11 mouse cellular contexts compared by ENCODE assay signal in the genomic region with DNA sequence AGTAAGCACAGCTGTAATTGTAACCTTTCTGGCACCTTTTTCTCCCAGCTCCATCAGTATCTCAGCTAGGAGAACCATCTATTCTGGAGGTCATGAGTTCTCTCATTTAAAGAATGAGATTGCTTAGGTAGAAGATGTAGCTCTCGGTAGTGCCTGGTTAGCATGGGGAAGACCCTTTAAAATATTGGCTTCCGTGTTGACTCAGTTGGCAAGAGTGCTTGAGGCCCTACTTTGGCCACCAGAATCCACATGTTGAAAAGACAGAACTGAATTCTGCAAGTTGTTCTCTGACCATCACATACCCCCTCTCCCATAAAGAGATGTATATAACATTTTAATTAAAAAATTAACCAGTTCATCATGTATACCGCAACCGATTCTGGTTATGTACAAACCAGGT.
DNase-seq lines count a peak whose midpoint lies in the region; ATAC-seq and TF ChIP-seq lines count a peak whose summit lies in the region.
"Had no signal": no experiment of that assay in that cellular context is flagged by ENCODE, and none has a peak within 500 bp of the region (broad histone marks: within the 10 kb centered on the region; RNA-seq: fewer than 3 reads in every experiment).

No protein-coding gene starts in this region.

- no peak overlapping the region for H3K9ac ChIP-seq in forebrain, embryonic 13.5 days
- H3K9ac ChIP-seq in forebrain, embryonic 16.5 days (replicated peaks; ENCODE audit: low read depth, low read length): no peak overlapping the region
- H3K9ac ChIP-seq in liver, adult 2 months (ENCODE audit: low read depth, low read length): no peak overlapping the region
- H3K9ac ChIP-seq in hindbrain, embryonic 14.5 days: no peak overlapping the region
- no peak overlapping the region for H3K9ac ChIP-seq in liver, postnatal 0 days (replicated peaks)

- no peak for ATAC-seq in forebrain, embryonic 13.5 days
- ATAC-seq in forebrain, embryonic 16.5 days: no peak
- ATAC-seq in hindbrain, embryonic 14.5 days (ENCODE audit: low FRiP score): no peak
- no peak for ATAC-seq in liver, postnatal 0 days

- H3K36me3 ChIP-seq in forebrain, embryonic 13.5 days (ENCODE audit: poor library complexity, severe bottlenecking): no peaks in the 10 kb centered on the region
- no peaks in the 10 kb centered on the region for H3K36me3 ChIP-seq in forebrain, embryonic 16.5 days (ENCODE audit: control insufficient read depth, insufficient read depth)
- H3K36me3 ChIP-seq in liver, adult 2 months (ENCODE audit: control insufficient read depth, insufficient read depth, low read length): no peaks in the 10 kb centered on the region
- no peaks in the 10 kb centered on the region for H3K36me3 ChIP-seq in hindbrain, embryonic 14.5 days (replicated peaks; ENCODE audit: control insufficient read depth, insufficient read depth)
- no peaks in the 10 kb centered on the region for H3K36me3 ChIP-seq in liver, postnatal 0 days (replicated peaks; ENCODE audit: insufficient read depth, low read length)

- H3K4me3 ChIP-seq in forebrain, embryonic 13.5 days: no peak overlapping the region
- no peak overlapping the region for H3K4me3 ChIP-seq in forebrain, embryonic 16.5 days (replicated peaks; ENCODE audit: low read length)
- peak overlapping the region; percentile 91; the same call in 1 of the 2 replicates for H3K4me3 ChIP-seq in liver, adult 2 months (ENCODE audit: insufficient read depth, low read depth, low read length)
- peak overlapping the region; percentile 86; the same call in 1 of the 2 replicates for H3K4me3 ChIP-seq in hindbrain, embryonic 14.5 days (replicated peaks; ENCODE audit: low read length)
- H3K4me3 ChIP-seq in liver, postnatal 0 days (ENCODE audit: low read depth, low read length): peak overlapping the region; percentile 79; the same call in 1 of the 2 replicates

- 0 out of 2 replicates have a peak overlapping the region, but pooled peaks have one; percentile 95 for H3K4me2 ChIP-seq in forebrain, embryonic 13.5 days
- no peak overlapping the region for H3K4me2 ChIP-seq in forebrain, embryonic 16.5 days (ENCODE audit: low read length)
- peak overlapping the region; percentile 96 for H3K4me2 ChIP-seq in hindbrain, embryonic 14.5 days (replicated peaks)
- H3K4me2 ChIP-seq in liver, postnatal 0 days (ENCODE audit: low read depth, low read length): peak overlapping the region; percentile 97

- H3K79me2 ChIP-seq in liver, adult 2 months (ENCODE audit: control insufficient read depth, insufficient read depth, low read length): no peaks in the 10 kb centered on the region; the same call in 1 of the 2 replicates

- H3K27me3 ChIP-seq in forebrain, embryonic 13.5 days: 0 out of 2 replicates have a peak, but pooled peaks cover 2% of the 10 kb centered on the region
- no peaks in the 10 kb centered on the region for H3K27me3 ChIP-seq in forebrain, embryonic 16.5 days (replicated peaks; ENCODE audit: control insufficient read depth, insufficient read depth, low read length)
- H3K27me3 ChIP-seq in liver, adult 2 months (ENCODE audit: control insufficient read depth, insufficient read depth, low read length): no peaks in the 10 kb centered on the region
- no peaks in the 10 kb centered on the region for H3K27me3 ChIP-seq in hindbrain, embryonic 14.5 days (ENCODE audit: control insufficient read depth, insufficient read depth, low read length)
- H3K27me3 ChIP-seq in liver, postnatal 0 days (ENCODE audit: insufficient read depth, low read length): no peaks in the 10 kb centered on the region

- no peak for DNase-seq in liver, adult 2 months (ENCODE audit: extremely low read depth, low read depth, low spot score)
- no peak for DNase-seq in liver
- no peak for DNase-seq in hindbrain, embryonic 14.5 days (ENCODE audit: low spot score)
- DNase-seq in liver, postnatal 0 days: no peak
- no peak for DNase-seq in ovary, postnatal 10 days (ENCODE audit: low spot score)
- DNase-seq in cerebellum, adult 9-11 months: no peak
- DNase-seq: adrenal gland, adult 8-10 months; heart, postnatal 10 days; thymus, postnatal 25 days had no signal

- TF ChIP-seq CTCF in liver, adult 2 months (IDR thresholded peaks at IDR 0.05; ENCODE audit: low read depth, low read length): no peak
- TF ChIP-seq CTCF in liver, postnatal 0 days (IDR thresholded peaks at IDR 0.05; ENCODE audit: low read depth): no peak

- no peak for TF ChIP-seq EP300 in liver, postnatal 0 days (IDR thresholded peaks at IDR 0.05; ENCODE audit: low read depth)

- WGBS in forebrain, embryonic 13.5 days: 90% methylated on average over 4 of the region's 4 CpGs
- 88% methylated on average over 4 of the region's 4 CpGs for WGBS in forebrain, embryonic 16.5 days
- 85% methylated on average over 4 of the region's 4 CpGs for WGBS in liver, adult 2 months
- WGBS in hindbrain, embryonic 14.5 days: 93% methylated on average over 4 of the region's 4 CpGs
- WGBS in liver, postnatal 0 days (ENCODE audit: insufficient replicate concordance): 86% methylated on average over 4 of the region's 4 CpGs

- peaks cover 18% of the 10 kb centered on the region for H3K4me1 ChIP-seq in forebrain, embryonic 13.5 days
- peaks cover 8% of the 10 kb centered on the region; the same call in 1 of the 2 replicates for H3K4me1 ChIP-seq in forebrain, embryonic 16.5 days (replicated peaks; ENCODE audit: control insufficient read depth, insufficient read depth, low read length)
- H3K4me1 ChIP-seq in liver, adult 2 months (ENCODE audit: control insufficient read depth, insufficient read depth, low read length): peaks cover 6% of the 10 kb centered on the region
- 0 out of 2 replicates have a peak, but pooled peaks cover 11% of the 10 kb centered on the region for H3K4me1 ChIP-seq in hindbrain, embryonic 14.5 days (replicated peaks; ENCODE audit: control insufficient read depth, insufficient read depth, low read length)
- H3K4me1 ChIP-seq in liver, postnatal 0 days (ENCODE audit: insufficient read depth): peaks cover 5% of the 10 kb centered on the region; the same call in 1 of the 2 replicates

- H3K9me3 ChIP-seq in forebrain, embryonic 13.5 days (replicated peaks): no peaks in the 10 kb centered on the region
- H3K9me3 ChIP-seq in forebrain, embryonic 16.5 days (ENCODE audit: control insufficient read depth, low read length): no peaks in the 10 kb centered on the region
- no peaks in the 10 kb centered on the region for H3K9me3 ChIP-seq in hindbrain, embryonic 14.5 days (ENCODE audit: control insufficient read depth, low read length)
- no peaks in the 10 kb centered on the region for H3K9me3 ChIP-seq in liver, postnatal 0 days (ENCODE audit: low read length)

- no peak overlapping the region for H3K27ac ChIP-seq in forebrain, embryonic 13.5 days
- H3K27ac ChIP-seq in forebrain, embryonic 16.5 days (ENCODE audit: low read length): no peak overlapping the region
- H3K27ac ChIP-seq in liver, adult 2 months (replicated peaks; ENCODE audit: insufficient read depth, low read depth, low read length): peak overlapping the region; percentile 32; the same call in 1 of the 2 replicates
- H3K27ac ChIP-seq in hindbrain, embryonic 14.5 days: no peak overlapping the region
- peak overlapping the region; percentile 97 for H3K27ac ChIP-seq in liver, postnatal 0 days (ENCODE audit: low read depth)

- no peak for TF ChIP-seq POLR2A in liver, adult 2 months (IDR thresholded peaks at IDR 0.05; ENCODE audit: extremely low read depth, insufficient read depth, low read length)

Comparison
In these comparisons a context has a peak if more than half of its experiments do, and no peak if none do; other contexts are left out.
1. H3K27ac ChIP-seq: peak in liver, adult 2 months (single experiment) and liver, postnatal 0 days (single experiment); none in forebrain, embryonic 13.5 days (single experiment), forebrain, embryonic 16.5 days (single experiment) and hindbrain, embryonic 14.5 days (single experiment).
2. H3K4me3 ChIP-seq: peak in liver, adult 2 months (single experiment), hindbrain, embryonic 14.5 days (single experiment) and liver, postnatal 0 days (single experiment); none in forebrain, embryonic 13.5 days (single experiment) and forebrain, embryonic 16.5 days (single experiment).